Mouse (Mus musculus) spleen, adult 2 months (tissue): ENCODE measurements around the gene Pbld2.

Source experiments
- CTCF ChIP-seq: fragments of 200-500 bp; IDR thresholded peaks from 2 replicates; pipeline ENCODE4 v1.5.1; 2011; ENCODE audit warnings: mild to moderate bottlenecking, inconsistent platforms; ENCODE audit not compliant: insufficient read depth, insufficient read length, insufficient replicate concordance; ENCODE audit errors: extremely low read depth
- POLR2A ChIP-seq: fragments of 200-500 bp; IDR thresholded peaks from 2 replicates; pipeline ENCODE4 v1.6.1; 2011; ENCODE audit warnings: low read depth, low read length, inconsistent platforms

- TF ChIP-seq CTCF (no peak), POLR2A (no peak)
Measured at GRCm38 (mm10) chr10:63060406-63060805, 36.3 kb downstream of the Pbld2 start.
